Mouse (Mus musculus): ENCODE data around the gene Spint5.

DNA sequence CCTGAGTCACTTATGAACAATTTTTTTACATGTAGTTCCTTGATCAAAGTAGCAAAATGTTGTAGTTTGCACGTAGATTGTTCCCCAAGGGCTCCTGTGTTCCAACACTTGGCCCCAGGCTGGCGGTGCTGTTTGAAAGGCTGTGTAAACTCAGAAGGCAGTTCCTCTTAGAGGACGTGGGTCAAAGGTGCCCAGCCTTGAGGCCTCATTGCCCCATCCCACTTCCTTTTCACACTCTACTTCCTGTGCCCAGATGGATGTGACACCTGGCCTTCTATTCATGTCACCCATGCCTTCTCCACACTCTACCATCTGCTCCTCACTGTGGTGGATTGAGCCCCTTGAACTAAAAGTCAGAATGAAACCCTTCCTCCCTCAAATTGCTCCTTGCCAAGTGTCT, 35.2 kb upstream of the Spint5 start:
- TF ChIP-seq CTCF (IDR thresholded peaks at IDR 0.05; ENCODE audit: low read depth, low read length) (no peak), POLR2A (IDR thresholded peaks at IDR 0.05; ENCODE audit: borderline replicate concordance, low read depth, low read length) (no peak)
